Mouse (Mus musculus) frontal cortex, postnatal 10 days (tissue): ENCODE data around the gene Pla2g4f.

Experiments
- DNase-seq, 2 experiments: peaks; one replicate each; pipeline ENCODE4 v3.0.0; 2022; ENCODE audit warnings: low spot score in 2 of 2, mixed read lengths in 1 of 2

Gene Pla2g4f

DNA sequence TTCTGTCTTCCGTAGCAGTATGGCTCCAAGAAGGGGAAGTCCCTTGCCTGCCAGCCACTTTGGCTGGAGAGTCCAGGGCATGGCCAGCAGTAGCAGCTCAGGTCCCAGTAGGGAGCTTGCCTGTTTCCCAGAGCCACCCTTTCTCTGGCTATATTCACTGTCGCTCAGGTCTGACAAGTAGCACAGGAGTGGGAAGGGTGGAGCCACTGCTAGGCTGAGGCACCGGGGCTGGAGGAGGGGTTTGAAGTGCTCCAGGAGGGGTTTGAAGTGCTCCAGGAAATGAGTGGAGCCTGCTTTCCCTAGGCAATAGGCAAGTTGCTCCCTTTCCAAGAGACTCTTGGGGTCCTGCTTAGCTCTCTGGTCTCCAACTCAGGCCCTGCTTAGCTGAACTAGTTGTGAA, at the start of gene Pla2g4f:
Pla2g4f (minus strand) TSS at position 190 of the 400 bp plus-strand sequence.
- DNase-seq = no peak

DNA sequence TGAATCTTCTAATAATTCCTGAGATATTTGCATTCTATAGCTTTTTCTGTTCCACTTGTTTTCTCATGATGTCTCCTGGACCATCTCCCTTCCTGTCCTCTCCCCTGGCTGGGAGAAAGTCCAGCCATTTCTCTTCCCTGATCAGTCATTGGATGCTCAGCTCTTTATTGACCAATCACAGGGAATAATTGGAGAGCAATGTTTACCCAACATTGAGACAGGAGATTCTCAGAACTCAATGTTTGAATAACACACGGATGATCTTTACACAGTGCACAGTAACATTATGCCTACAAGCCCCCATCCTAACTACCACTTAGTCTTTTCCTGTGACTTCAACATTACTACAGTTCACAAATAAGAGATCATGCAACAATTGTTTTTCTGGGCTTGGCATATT, 46.5 kb upstream of the Pla2g4f start:
- no peak for DNase-seq

DNA sequence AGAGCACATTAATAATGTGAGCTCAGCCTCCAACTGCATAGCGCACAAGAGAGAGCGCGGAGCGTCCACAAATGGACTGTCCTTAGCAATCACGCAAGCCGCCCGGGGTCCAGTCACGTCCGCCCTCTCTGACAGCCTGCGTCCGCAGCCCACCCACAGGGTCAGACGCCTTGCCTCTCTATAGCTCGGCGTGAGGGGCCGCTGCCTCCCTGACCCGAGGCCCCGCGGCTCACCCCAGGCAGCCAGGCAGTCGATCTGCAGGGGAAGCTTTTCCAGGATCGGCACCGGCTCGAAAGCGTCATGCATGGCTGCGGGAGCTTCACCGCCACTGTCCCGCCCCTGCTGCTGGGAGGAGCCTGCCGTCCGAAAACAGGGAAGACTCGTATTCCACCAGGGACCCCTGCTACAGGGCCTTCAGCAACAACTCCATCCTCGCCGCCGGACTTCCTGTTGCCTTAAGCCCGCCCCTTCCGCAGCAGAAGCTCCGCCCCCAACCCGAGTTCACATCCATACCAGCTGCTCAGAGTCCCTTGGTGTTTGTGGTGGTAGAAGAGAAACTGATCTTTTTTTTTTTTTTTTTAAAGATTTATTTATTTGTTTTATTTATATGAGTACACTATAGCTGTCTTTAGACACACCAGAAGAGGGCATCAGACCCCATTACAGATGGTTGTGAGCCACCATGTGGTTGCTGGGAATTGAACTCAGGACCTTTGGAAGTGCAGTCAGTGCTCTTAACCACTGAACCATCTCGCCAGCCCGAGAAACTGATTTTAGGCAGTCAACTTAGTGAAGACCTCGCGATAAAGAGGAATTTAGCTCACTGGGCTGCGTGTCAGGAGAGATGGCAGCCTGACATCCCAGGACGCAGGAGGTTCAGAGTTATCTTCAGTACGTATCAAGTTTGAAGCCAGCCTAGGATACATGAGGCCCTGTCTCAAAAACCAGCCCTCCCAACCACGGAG, 39.0 kb upstream of the Pla2g4f start, which contains the start of gene Vps39:
Vps39 (minus strand) TSS at position 456 of the 965 bp plus-strand sequence.
- peak; percentile 88 for DNase-seq

DNA sequence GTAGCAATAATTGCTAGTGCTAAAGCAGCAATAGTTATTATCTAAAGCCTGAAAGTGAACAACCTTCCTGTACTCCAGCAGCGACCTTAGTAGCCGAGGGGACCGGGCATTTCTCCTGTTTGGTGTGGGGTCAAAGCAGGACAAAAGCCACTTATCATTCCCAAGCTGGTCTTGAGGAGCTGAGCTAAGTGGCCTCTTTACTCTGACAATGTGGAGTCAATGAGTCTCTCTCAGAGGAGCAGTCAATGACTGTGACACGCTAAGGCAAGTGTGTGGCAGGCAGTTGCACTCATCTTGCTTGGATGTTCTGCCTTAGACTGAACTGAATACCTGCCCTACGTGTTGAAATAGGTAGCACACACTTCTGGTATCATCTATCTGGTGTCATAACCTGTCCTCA, 37.4 kb upstream of the Pla2g4f start:
- no peak for DNase-seq

DNA sequence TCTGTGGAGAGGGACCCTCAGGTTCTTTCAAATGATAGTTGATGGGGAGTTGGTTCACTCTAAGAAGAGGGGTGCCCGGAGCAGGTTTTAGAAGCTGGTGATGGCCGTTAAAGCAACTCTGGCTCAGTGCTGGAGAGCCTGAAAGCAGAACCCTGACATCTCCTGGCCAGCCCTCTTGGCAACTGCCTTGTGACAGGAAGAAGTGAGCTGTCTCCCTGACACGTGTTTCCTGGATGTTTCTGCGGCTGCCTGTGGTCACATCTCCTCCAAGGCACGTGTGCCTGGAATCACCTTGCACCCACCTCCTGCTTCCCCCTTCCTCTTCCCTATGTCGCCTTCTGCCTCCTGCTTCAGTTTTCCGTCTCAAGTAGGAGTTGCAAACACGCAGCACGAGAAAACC, 34.2 kb upstream of the Pla2g4f start:
- DNase-seq = no peak

DNA sequence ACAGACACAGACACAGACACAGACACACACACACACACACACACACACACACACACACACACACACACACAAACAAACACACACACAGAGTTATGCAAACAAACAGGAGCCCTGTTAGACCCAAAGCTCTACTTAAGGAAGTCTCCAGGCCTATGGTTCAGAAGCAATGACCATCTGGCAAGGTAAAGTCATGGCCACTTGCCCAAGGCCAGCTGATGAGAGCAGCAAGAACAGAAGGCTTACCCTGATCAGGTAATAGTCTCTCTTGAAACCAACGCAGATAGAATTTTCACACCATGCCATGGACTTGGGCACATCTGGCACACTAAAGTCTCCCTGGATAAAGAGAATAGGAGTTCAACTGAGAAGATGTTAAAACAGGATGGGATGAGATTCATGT, 27.8 kb upstream of the Pla2g4f start:
- no peak for DNase-seq

DNA sequence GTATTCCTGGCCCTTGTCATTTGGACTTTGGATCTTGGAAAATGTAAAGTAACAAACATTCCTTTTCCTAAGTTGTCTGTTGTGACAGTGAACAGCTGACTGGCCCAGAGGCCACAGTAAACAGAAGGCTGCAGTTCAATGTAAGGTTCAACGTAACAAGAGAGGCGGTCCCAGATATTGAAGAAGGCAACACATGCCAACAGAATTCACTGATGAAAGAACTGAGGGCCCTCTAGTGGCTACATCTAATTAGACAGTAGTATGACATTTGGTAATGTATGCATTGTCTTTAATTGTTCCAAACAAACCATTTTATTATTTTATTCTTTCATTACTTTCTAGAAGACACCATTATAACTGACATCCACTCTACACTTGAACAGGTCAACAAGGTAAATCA, 23.9 kb upstream of the Pla2g4f start:
- DNase-seq = no peak

DNA sequence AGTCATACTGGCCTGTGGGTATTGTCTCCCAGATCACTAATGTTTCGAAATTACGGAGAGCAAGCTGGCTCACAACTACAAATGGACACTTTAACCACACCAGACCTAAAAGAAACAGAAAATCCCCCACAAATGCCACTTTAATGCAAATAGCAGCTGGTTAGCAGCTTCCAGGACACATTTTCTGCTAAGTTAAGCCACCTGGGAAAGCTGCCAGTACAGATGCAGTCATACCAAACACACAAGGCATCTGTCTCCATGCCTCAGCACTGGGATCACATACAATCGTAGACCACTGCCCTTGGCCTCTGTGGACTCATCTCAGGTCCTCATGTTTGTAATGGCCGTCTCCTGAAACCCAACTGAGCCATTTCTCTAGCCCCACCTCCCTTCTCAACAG, 17.6 kb upstream of the Pla2g4f start:
- DNase-seq = no peak

DNA sequence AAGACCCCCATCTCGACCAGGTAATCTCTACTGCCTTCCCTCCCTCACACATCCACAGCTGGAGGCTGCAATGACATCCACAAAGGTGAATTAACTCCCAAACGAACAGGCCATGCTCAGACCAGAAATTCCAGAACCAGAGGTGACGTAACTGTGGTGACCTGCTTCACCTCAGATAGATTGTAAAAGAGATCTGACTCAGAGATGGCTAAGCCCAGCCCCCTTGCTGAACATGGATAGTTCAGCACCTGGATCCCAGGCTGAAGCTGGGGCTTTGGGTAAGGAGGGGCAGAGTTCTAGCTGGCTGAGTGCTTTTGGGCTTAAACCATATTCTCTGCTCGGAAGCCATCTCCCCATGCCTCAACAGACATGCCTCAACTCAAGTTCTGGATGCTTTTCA, 1.1 kb upstream of the Pla2g4f start:
- no peak for DNase-seq

DNA sequence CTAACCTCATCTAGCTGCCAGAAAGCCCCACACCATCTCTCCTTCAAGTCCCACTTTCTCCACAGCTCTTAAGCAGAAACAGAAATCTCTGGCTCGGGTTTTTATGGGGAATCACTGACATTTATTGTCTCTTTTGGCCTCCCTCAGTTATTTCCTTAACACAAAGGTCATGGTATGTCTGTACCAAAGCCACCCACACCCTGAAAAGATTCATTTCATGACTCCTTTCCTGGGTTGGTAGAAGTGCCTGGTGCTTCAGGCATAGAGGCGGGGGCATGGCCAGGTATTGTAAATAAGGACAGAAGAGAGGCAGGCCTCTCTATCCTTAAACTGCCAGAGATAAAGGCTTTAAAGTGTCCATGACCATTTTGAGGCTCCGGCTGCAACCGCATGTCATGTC, 522 bp upstream of the Pla2g4f start:
- DNase-seq = no peak

DNA sequence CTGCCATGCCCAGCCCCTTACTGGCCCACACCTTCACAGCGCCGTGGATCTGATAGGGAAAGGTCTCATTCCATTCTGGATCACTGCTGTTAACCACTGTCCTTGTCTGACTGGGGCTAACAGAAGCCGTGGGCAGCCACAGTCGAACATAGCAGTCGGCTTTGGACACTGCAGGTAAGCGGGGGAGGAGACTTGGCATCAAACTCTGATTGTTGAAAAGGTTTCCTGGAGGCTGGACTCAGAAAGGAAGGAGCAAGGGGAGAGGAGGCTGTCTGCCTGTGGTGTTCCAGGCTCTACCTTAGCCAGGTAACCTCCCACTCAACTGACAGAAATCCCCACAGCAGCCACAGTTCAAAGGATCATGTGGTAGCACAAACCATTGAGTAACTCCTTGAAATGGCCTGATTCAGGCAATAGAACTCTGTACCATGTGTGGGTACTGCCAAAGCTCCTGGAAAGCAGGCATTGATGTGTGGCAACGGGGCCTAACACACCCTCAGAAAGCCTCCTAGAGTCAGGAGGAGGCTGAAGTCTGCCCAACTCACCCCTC, 1.6 kb downstream of the Pla2g4f start:
- DNase-seq = no peak

DNA sequence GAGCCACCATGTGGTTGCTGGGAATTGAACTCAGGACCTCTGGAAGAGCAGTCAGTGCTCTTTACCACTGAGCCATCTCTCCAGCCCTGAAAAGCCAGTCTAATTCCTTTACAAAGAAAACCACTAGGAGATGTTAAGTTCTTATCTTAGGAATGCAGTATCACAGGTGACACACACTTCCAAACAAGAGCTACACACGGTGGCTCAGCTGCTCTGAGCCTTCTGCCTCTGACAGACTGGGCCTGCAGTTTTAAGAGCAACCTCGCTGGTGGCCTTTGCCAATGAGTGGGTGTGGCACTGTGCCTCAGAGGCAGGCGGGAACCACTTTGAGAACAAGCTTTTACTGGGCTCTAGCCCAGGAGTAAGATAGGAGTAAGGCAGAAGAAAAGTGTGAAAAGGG, 9.9 kb downstream of the Pla2g4f start:
- no peak for DNase-seq

DNA sequence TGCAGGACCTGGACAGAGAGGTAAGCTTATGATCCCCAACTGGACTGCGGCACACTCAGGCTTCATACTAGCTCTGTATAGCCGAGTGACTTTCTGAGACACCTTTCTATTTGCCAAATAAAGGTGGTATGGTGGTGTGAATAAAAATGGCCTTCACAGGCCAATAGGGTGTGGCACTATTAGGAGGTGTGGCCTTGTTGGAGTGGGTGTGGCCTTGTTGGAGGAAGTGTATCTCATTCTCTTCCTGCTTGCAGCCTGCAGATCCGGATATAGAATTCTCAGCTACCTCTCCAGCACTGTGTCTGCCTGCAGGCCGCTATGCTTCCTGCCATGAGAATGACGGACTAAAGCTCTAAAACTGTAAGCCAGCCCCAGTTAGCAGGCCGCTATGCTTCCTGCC, 12.9 kb downstream of the Pla2g4f start:
- no peak for DNase-seq

DNA sequence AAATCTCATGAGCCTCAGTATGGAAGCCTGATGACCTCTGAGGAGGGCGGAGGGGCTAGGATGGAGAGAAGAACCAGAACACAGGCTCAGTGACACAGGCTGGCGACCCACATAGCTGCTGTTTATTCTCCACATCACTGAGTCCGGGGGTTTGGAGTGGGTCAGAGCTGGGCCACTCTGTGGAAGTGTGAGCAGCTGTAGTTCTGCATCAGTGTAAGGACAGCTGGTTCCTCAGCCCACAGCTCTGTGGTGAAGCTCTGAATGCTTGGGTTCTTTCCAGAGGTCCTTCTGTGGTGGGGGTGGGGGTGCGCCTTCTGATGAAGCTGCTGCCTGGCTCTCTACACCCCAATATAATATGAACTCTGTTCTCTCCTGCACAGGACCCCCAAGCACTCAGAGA, 14.1 kb downstream of the Pla2g4f start:
- DNase-seq = no peak

DNA sequence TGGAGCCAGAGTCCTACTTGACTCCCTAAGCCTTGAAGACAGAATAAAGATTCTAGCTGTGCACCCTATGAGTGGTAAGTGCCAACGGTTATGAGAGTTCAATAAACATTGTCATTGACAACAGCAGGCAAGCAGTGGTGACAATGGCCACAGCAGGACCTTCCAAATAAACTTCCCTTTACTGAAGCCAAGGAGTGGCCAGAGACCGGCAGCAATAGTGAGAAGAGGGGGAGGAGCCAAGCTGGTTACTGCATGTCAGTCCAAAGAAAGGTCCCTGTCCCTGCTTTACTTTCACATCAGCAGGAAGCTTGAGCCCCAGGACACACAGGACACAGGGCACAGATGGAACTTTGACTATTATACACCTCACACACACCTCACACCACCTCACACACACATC, 17.8 kb downstream of the Pla2g4f start:
- DNase-seq = no peak

DNA sequence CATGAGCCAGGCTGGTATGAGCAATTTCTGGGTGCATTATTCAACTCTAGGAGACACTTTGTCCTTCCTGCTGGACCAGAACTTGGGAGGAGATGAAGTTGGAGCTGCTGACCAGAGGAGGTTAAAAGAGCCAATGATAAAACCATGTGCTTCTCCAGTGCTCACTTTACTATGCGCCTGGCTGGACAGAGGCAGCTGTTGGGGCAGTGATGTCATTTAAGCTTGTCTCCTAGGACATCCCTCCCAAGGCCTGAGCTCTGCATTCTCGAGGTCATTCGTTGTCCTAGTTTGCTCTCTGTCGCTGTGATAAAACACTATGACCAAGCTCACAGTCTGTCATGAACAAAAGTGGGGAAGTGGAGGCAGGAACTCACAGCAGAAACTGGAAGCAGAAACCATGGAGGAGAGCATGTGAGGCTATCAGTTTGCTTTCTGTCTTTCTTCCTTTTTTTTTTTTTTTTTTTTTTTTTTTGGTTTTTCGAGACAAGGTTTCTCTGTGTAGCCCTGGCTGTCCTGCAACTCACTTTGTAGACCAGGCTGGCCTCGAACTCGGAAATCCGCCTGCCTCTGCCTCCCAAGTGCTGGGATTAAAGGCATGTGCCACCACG, 22.4 kb downstream of the Pla2g4f start:
- no peak for DNase-seq

DNA sequence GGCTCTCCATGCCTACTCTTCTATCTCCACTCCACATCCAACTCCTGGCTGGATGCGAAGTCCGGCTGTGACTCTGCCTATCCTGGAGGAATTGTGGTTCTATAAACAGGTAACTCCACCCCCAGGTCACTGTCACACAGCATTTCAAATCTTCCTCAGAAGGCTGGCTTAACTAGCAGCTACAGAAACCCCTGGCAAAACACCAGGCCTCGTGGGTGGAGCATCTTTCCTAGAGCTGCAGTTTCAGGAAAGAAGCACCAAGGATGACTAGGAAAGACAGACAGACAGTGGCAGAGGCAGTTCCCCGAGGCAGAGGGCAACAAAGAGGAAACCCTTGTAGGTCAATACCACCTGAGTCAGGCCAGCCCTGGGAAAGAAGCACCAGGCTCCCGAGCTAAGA, 25.0 kb downstream of the Pla2g4f start, which contains the start of gene Pla2g4d:
Pla2g4d (minus strand) TSS at position 203 of the 400 bp plus-strand sequence.
- DNase-seq = no peak

DNA sequence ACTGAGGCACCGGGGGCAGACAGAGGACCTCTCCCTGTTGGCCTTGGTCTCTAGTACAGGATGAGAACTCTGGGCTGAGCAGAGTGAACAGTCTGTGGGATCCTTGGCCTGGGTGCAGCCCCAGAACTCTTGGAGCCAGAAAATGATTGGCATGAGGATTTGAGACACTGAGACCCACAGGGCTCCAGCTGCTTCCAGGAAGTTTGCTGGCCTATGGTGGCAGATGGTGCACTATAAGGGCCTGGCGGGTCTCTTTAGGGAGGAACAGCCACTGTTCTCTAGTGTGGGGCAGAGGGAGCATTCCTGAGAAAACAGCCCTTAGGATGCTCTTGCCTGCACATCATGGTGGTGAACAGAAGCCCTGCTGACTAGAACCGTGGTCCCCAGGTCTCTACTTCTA, 25.6 kb downstream of the Pla2g4f start:
- no peak for DNase-seq

DNA sequence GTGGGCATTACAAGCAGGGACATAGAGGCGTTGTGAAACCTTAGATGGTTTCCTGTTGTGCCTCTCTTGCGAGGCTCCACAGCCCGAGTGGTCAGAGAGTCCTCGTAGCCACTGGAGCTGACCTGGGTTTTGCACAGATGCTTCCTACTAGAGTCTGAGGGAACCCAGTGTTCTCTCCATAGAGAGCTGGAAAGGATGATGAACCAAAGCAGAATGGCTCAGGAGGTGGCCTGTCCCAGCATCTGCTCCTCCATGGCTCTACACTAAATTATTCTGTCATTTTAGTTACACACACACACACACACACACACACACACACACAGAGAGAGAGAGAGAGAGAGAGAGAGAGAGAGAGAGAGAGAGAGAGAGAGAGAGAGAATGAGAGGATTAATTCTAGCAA, 28.3 kb downstream of the Pla2g4f start:
- DNase-seq = no peak

DNA sequence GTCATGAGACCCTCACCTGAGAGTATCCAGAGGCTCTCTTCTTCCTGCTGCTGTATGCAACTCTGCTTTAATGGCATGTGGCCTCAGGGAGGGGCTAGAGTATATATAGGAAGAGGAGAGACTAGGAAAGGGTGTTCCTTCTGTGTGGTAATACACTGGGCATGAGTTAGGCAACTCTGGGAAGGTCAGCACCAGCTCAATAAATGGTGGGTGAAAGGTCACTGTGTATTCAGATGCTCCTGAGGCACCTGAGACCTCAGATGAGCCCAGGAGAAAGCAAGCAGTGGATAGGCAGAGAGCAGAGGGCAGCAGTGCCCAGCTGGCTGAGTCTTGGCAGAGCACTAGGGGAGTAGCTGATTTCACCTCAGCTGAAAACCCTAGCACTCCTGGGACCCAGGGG, 29.3 kb downstream of the Pla2g4f start:
- no peak for DNase-seq

DNA sequence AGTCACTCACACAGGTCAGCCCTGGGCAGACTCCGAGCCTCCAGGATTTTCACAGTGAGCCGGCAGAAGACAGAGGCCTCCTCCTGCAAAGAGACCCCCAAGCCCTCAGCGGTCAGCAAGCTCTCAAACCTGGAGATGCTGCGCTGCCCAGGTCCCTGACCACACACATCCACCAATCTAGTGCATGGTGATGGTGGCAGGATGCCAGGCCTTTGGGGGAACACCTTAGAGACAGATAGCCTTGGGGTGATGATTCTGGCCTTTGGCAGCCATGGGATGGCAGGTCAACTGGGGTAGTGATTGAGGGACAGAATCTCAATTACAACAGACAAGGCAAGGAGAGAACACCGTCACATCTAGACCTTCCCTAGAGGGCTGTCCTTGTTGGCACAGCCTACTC, 29.9 kb downstream of the Pla2g4f start:
- DNase-seq = no peak

DNA sequence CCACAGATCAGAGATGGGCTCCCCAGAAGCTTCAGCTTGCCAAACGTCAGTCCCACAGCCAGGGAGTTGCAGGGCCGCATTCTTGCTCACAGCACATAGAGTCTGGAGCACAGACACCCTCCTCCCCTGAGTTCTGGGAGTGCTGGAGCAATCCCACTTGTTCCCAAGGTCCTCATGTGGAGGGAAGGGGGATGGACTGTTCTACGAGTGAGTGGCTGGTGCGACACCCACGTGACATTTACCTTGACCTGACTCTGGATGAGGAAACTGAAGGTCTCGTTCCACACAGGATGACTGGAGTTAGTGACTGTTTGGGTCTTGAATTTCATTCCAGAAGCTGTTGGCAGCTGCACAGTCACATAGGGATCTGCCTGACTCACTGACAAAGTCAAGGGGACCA, 30.4 kb downstream of the Pla2g4f start:
- DNase-seq = no peak

DNA sequence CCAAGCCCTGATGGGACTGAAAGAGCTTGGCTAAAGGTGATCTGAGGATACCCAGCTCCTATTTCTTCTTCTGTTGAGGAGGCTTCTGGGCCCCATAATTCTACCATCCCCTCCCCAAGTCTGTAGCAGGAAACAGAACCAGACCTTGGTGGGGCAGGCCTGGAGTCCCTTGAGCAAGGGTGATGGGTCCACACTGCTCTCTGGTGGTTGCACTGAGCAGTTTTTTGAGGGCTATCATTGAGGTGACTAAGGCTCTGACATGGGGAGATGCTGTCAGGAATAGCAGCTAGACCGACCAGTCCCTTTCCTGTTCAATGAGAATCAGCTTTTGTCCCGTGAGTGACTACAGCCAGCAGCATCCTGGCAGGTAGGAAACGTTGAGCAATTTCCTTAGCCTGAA, 32.7 kb downstream of the Pla2g4f start:
- DNase-seq = no peak
